Mouse (Mus musculus): ENCODE measurements around the gene Gm21988.

- TF ChIP-seq CTCF (IDR thresholded peaks at IDR 0.05; ENCODE audit: low read depth, low read length): no peak
- TF ChIP-seq GATA1 (IDR thresholded peaks at IDR 0.05; ENCODE audit: borderline replicate concordance, low read length): no peak
- no peak for TF ChIP-seq POLR2AphosphoS5 (IDR thresholded peaks at IDR 0.05; ENCODE audit: insufficient replicate concordance, low read depth, low read length)
- TF ChIP-seq TAL1 (conservative IDR thresholded peaks at IDR 0.05; ENCODE audit: low read depth, low read length): no peak
- TF ChIP-seq GATA2 (IDR thresholded peaks at IDR 0.05; ENCODE audit: borderline replicate concordance, low read depth, low read length): no peak
Measured at GRCm38 (mm10) chr11:70213736-70214135, 25.9 kb downstream of the Gm21988 start.

Measured in G1E (cell line).